Mouse (Mus musculus) adrenal gland, adult 2 months (tissue): ENCODE results near the gene Ppp1r3a. TPM values are rescaled to one million over a fixed set of nuclear protein-coding genes. Genes with fewer than 3 reads are reported as not detected.
"Not testable (repeated sequence)": the region's sequence is repeated elsewhere in the genome, so short reads cannot be mapped to it uniquely, and the experiment has no call there.

Source experiments
- DNase-seq: peaks from one replicate; pipeline ENCODE4 v3.0.0; 2021
- long read RNA-seq: library from polyadenylated mRNA; stranded (forward); transcript quantifications from one replicate; pipeline ENCODE4 v2.0.0, GENCODE M21; 2021
- polyA plus RNA-seq: library from polyadenylated mRNA; depleted of rRNA; stranded (reverse); fragments of >200 nt; gene quantifications from 2 replicates; pipeline ENCODE4 v1.2.3, GENCODE M21; 2012; rRNA removed
- total RNA-seq, 2 experiments: library from RNA; stranded (reverse); gene quantifications; 2 replicates each; pipeline ENCODE4 v1.2.3; 2021

The Ppp1r3a gene
- total RNA-seq (under 1 TPM in 1 of 2 experiments, not detected in 1; 0.03 TPM), polyA plus RNA-seq (not detected in 2 replicates)
- long read RNA-seq, result 0 reads

GRCm38 (mm10) chr6:14754901-14755591 lies at the start of gene Ppp1r3a:
Gene Ppp1r3a, minus strand, starts transcription at chr6:14755274.
- DNase-seq, result no peak

GRCm38 (mm10) chr6:14787157-14787938 lies 32.3 kb upstream of the Ppp1r3a start:
- DNase-seq, result no peak

- DNase-seq, result no peak
Observed at GRCm38 (mm10) chr6:14777920-14778319, 22.8 kb upstream of the Ppp1r3a start.

- no peak for DNase-seq
Observed at GRCm38 (mm10) chr6:14771717-14772116, 16.6 kb upstream of the Ppp1r3a start.

- DNase-seq, result no peak
Observed at GRCm38 (mm10) chr6:14757486-14757885, 2.4 kb upstream of the Ppp1r3a start.

GRCm38 (mm10) chr6:14753512-14753911 lies 1.6 kb downstream of the Ppp1r3a start:
- no peak for DNase-seq

- DNase-seq, result no peak
Observed at GRCm38 (mm10) chr6:14752211-14752610, 2.9 kb downstream of the Ppp1r3a start.

- no peak for DNase-seq
Observed at GRCm38 (mm10) chr6:14747000-14747399, 8.1 kb downstream of the Ppp1r3a start.

- DNase-seq, result no peak
Observed at GRCm38 (mm10) chr6:14736017-14736416, 19.1 kb downstream of the Ppp1r3a start.

GRCm38 (mm10) chr6:14731011-14731410 lies 24.1 kb downstream of the Ppp1r3a start:
- DNase-seq, result no peak

GRCm38 (mm10) chr6:14720772-14721414 lies 34.2 kb downstream of the Ppp1r3a start:
- DNase-seq, result no peak

GRCm38 (mm10) chr6:14720110-14720771 lies 34.8 kb downstream of the Ppp1r3a start:
- DNase-seq, result no peak

- DNase-seq, result no peak
Observed at GRCm38 (mm10) chr6:14715129-14715989, 39.7 kb downstream of the Ppp1r3a start.

- DNase-seq, result no peak
Observed at GRCm38 (mm10) chr6:14712146-14712545, 42.9 kb downstream of the Ppp1r3a start.

- DNase-seq, result no peak
Observed at GRCm38 (mm10) chr6:14700030-14700429, 55.0 kb downstream of the Ppp1r3a start.

GRCm38 (mm10) chr6:14679231-14679887 lies 75.7 kb downstream of the Ppp1r3a start:
- not testable (repeated sequence) for DNase-seq

GRCm38 (mm10) chr6:14668966-14669365 lies 86.1 kb downstream of the Ppp1r3a start:
- DNase-seq, result not testable (repeated sequence)

- DNase-seq, result not testable (repeated sequence)
Observed at GRCm38 (mm10) chr6:14667651-14668050, 87.4 kb downstream of the Ppp1r3a start.
